Mouse (Mus musculus): ENCODE data around the gene Asb17.
A peak's percentile ranks its signal among the peaks of the same experiment; 100 is the strongest.
"Not testable (repeated sequence)": the region's sequence is repeated elsewhere in the genome, so short reads cannot be mapped to it uniquely, and the experiment has no call there.

The Asb17 gene

GRCm38 (mm10) chr3:153844030-153844429, at the start of gene Asb17:
TSS of gene Asb17 (plus strand) at chr3:153844209.
- no peak for DNase-seq

GRCm38 (mm10) chr3:153797574-153797973, 46.4 kb upstream of the Asb17 start:
- no peak for DNase-seq

GRCm38 (mm10) chr3:153799603-153800002, 44.4 kb upstream of the Asb17 start:
- DNase-seq = no peak

GRCm38 (mm10) chr3:153800690-153801089, 43.3 kb upstream of the Asb17 start:
- no peak for DNase-seq

- no peak for DNase-seq
These were observed 42.5 kb upstream of the Asb17 start for GRCm38 (mm10) chr3:153801541-153801940.

GRCm38 (mm10) chr3:153802640-153803039, 41.4 kb upstream of the Asb17 start:
- DNase-seq = no peak

- no peak for DNase-seq
These were observed 40.0 kb upstream of the Asb17 start for GRCm38 (mm10) chr3:153804032-153804431.

- DNase-seq = peak; percentile 88
These were observed 37.8 kb upstream of the Asb17 start for GRCm38 (mm10) chr3:153806077-153806772.

GRCm38 (mm10) chr3:153806773-153807443, 37.1 kb upstream of the Asb17 start:
- DNase-seq = no peak

GRCm38 (mm10) chr3:153807444-153808149, 36.4 kb upstream of the Asb17 start:
- no peak for DNase-seq

- DNase-seq = no peak
These were observed 35.6 kb upstream of the Asb17 start for GRCm38 (mm10) chr3:153808406-153808805.

GRCm38 (mm10) chr3:153814026-153814425, 30.0 kb upstream of the Asb17 start:
- DNase-seq = no peak

GRCm38 (mm10) chr3:153817376-153817890, 26.6 kb upstream of the Asb17 start:
- no peak for DNase-seq

GRCm38 (mm10) chr3:153818723-153819122, 25.3 kb upstream of the Asb17 start:
- DNase-seq = no peak

GRCm38 (mm10) chr3:153819438-153819837, 24.6 kb upstream of the Asb17 start:
- DNase-seq = no peak

- no peak for DNase-seq
These were observed 20.1 kb upstream of the Asb17 start for GRCm38 (mm10) chr3:153823671-153824515.

- no peak for DNase-seq
These were observed 18.8 kb upstream of the Asb17 start for GRCm38 (mm10) chr3:153825197-153825596.

GRCm38 (mm10) chr3:153826616-153827015, 17.4 kb upstream of the Asb17 start:
- DNase-seq = no peak

- not testable (repeated sequence) for DNase-seq
These were observed 14.2 kb upstream of the Asb17 start for GRCm38 (mm10) chr3:153829788-153830187.

GRCm38 (mm10) chr3:153831014-153831872, 12.8 kb upstream of the Asb17 start:
- peak; percentile 91 for DNase-seq

- peak; percentile 20 for DNase-seq
These were observed 11.9 kb upstream of the Asb17 start for GRCm38 (mm10) chr3:153831873-153832653.

All from cerebellum, adult 9-10 months (tissue).